Mouse (Mus musculus): ENCODE measurements around the gene Lrch4.

Lrch4 gene

DNA sequence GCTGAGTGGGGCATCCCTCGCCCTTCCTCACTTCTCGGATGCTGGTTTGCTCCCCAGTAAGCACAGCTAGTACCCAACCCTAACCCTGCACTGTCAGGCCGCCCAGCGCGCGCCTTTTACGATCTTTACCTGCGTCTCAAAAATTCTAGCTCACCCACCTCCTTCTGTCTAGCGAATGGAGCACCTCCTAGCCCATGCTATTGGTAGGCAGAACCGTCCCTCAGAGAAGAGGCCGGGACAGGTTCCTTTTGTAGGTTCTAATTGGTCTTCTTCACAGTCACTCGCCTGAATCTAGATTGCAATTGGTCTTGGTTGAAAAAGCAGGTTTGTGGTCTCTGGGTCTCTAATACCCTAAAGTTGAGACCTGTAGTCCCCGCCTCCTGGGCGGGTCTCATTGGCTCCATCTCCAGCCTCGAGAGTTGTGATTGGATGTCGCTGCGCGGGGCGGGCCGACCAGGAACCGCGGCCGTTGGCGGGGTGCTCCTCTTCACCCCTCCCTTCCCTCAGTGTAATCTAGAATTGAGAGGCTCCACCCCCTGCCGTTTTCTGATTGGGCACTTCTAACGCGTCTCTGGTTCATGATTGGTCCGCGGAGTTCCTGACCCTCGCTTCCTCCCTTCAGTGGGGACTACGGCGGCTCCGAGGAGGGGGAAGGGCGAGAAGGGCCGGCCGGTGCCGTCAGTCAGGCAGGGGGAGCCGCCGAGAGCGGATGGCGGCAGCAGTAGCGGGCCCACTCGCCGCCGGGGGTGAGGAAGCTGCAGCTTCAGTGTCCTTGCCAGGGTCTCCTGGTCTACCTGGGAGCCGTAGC lies at the start of gene Lrch4, which contains the start of the genes Fbxo24 and Gm20605:
Gene Lrch4, plus strand, starts transcription at position 624 of the 808 bp plus-strand sequence.
Gene Fbxo24, minus strand, starts transcription at position 505 of the 808 bp plus-strand sequence.
Gene Gm20605, plus strand, starts transcription at position 678 of the 808 bp plus-strand sequence.
- peak; percentile 99 to 100 for DNase-seq

DNA sequence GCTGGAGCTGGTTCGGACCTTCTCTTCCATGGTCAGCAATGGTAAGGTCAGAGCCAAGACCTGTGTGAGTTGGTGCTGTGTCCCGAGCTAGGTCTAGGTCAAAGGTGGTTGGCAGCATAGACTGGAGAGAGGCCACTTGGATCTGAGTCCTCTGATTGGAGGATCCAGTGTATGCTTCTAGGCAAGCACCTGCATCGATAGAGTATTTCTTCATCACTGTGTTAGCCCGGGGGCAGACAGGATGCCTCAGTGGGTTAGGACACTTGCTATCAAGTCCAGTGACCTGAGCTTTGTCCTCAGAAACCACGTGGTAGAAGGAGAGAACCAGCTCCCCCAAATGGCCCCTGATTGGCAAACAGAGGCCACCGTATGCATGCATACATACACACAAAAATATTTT lies 48.7 kb upstream of the Lrch4 start:
- no peak for DNase-seq

DNA sequence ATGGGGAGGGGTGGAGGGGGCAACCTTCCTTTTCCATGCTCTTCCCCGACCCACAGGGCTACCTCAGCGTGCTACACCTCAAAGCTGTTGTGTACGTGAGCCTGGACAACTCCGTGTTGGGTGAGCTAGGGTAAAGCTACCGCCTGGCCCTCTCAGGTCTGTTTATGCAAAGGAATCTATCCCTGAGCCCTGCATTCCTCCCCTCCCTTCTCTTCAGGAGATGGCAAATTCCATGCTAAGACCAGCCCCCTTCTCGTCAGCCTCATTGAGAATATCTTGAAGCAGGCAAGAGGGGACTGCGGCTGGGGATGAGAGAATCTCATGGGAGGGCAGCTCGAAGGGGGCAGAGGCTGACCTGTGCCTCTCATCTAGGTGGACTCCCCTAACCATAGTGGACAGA lies 46.2 kb upstream of the Lrch4 start:
- no peak for DNase-seq

DNA sequence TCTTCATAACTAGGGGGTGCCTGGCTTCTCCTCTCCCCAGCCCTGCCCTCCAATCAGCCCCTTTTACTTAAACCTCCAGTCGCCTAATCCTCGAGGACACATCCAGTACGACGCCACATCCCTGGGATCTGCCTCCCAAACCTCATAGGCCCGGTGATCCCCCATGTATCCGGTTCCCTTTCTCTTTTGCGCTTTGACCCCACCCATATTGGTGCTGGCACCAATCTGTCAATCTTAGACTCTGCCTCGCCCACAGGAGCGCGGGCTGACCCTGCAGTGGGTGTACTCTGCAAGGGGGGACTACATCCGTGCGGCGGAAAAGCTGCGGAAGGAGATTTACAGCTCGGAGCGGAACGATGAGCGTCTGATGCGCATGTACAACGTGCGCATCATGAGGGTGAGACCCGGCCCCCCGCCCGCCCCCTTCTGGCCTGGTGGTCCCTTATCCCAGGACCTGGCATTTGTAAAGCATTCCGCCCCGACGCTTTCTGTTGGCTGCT lies 45.2 kb upstream of the Lrch4 start:
- peak; percentile 73 to 77 for DNase-seq

DNA sequence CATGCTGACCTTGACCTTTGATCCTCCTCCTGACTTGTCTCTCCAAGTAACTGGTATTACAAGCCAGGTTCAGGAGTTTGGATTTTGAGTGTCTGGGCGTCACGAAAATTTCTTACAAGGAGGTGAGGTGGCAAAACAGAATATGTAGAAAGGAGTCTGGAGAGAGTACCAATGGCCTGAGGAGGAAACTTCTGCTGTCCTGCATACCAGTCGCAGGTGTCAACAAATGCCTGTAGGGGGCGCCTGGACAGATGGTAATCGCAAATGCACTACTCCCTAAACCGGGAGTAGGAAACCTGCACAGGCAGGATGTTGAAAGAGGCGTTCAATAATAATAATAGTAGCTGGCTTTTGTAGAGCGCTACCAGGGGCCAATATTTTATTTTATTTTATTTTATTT lies 43.9 kb upstream of the Lrch4 start:
- DNase-seq = peak; percentile 86 to 92

DNA sequence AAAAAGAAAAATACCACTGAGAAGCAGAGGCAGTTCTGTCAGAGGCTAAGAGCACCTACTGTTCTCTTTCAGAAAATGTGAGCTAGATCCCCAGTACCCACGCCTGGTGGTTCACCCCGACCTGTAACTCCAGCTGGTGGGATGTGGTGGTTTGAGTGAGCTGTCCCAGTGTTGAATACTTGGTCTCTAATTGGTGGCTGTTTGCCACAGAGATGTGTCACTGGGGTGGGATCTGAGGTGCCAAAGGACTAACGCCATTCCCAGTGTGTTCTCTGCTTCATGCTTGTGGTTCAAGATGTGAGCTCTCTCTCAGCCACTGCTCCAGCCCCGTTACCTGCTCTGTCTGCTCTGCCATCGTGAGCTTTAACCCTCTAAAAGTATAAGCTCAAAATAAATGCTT lies 38.4 kb upstream of the Lrch4 start:
- no peak for DNase-seq

DNA sequence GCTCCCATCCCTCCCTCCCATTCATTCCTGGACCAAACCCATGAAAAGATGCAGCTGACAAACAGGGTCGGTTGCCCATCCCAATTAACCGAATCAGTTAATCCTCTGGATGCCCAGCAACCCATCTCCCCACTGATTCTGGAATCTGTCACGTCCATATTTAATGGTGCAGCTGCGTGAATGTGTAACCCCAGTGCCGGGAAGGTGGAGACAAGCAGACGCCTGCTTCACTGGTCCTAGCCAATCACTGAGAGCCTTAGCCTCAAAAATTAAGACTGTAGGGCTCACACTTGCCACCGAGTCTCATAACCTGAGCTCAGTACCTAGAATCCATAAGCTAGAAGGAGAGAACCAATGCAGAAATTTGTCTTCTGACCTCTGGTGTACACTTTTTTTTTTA lies 33.0 kb upstream of the Lrch4 start:
- DNase-seq = no peak

DNA sequence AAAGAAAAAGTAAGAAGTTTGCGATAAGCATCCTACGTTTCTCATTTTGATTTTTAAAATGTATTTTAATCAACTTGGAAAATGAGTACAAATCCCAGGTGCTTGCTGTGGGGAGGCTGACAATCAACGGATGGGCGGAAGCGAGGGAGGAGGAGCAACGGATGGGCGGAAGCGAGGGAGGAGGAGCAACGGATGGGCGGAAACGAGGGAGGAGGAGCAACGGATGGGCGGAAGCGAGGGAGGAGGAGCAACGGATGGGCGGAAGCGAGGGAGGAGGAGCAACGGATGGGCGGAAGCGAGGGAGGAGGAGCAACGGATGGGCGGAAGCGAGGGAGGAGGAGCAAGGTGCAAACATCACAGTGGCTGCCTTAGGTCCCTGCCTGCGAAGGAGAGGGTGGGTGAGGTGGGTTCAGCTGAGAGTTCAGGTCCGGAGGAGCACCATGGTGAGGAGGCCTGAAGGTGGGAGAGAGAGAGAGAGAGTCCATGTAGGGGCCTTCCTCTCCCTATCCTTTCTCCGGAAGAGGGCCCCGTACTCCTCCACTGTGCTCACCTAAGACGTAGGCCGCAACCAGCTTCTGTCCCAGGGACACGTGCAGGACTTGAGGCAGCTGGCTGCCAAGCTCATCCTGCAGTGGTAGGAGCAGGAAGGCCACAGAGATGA lies 32.2 kb upstream of the Lrch4 start:
- DNase-seq = no peak

DNA sequence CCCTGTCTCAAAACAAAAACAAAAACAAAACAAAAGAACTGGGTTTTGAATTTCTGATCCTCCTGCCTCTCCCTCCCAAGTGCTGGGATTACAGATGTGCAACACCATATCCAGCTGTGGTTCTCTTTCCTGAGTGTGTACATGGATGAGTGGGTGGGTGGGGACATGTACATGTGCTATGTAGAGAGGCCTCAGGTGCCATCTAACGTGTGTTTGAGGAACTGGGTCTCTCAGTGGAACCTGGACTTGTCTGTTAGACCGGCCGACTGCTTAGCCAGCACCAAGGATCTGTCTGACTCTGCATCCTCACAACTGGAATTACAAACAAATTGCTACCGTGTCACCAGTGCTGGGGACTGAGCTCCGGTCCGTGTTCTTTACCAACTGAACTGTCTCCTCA lies 31.3 kb upstream of the Lrch4 start:
- no peak for DNase-seq

DNA sequence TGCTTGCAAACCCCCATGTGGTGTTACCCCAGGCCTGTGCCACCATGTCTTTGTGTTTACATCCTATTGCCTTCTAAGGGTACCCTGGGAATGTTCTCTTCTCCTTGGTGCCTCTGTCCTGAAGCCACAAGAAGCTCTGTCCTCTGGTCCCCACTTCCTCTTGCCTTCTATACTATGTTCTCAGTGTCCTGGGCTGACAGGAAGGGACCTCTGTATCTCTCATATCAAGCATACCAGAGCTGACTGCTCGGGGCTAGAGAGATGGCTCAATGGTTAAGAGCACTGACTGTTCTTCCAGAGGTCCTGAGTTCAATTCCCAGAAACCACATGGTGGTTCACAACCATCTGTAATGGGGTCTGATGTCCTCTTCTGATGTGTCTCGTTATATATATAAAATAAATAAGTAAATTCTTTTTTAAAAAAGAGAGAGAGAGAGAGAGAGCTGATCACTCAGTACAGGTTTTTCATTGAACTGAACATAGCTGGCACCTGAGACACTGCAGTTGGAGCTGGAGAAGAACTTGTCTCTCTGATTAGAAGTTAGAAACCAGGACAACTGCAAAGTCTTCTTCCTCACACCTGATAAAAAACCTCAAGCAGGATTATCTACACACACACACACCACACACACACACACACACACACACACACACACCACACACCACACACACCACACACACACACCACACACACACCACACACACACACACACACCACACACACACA lies 30.7 kb upstream of the Lrch4 start:
- no peak for DNase-seq

DNA sequence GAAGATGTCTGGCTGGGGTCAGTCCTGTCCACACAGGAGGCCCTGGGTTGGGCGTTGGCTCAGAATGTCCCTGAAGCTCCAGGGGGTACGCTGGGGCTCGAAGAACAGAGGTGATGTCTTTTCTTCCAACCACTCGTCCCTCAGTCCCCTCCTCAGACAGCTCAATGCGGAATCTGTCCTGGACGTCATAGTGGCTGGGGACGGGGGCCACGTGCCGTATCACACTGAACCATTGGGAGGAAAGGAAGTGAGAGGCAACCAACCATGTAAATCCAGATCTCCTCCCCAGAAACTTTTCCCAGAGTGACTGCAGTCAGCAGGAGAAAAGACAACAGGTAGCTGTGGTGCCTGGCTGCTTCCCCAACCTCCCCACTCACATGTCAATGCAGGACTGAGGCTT lies 29.3 kb upstream of the Lrch4 start:
- peak in 1 of 2 experiments; percentile 25 for DNase-seq

DNA sequence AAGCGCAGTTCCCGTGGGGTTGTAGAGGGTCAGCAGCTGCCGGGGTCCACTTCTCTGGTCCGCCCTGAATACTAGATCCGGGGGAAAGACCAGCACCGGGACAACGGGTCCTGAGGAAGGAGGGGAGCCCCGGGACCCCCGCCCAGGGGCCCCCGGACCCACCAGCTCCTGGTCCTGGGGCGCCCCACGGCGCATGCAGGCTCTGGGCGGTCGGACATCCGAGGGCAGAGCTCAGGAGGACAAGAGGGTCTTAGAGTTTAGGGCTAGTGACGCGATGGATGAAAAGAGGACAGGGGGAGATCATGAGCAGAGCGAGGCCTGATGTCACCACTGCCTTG lies 28.7 kb upstream of the Lrch4 start:
- no peak for DNase-seq

DNA sequence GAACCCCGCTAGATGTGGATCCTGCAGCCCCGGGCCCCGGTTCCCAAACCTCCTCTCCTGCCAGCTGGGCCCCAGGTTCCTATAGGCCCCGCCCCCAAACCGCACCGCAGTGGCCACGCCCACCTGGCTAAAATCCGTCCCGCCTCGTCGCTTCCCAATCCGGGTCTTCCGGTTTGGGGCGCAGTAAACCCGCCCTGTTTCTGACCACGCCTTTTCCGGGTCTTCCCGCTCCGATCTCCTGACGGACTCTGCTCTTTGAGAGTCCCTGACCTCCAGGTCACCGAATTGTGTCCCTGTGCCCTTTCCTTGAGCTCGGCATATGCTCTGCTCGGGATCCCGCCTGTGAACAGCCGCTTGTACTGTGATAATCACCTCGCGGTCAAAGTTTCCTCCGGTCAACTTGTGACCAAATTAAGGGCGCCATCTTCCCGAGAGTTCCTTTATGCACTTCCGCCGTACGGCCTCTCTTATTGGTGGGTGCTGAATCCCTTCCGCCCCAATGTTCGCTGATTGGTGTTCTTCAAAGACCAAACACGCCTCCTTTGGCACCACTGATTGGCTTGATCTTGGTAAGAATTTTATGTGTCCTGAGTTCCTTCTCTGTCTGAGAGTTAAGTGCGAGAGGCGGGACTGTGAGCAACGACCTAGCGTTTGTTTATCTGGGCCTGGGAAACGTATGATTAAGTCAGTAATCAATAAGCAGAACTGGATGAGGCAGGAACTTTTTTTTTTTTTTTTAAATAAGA lies 28.1 kb upstream of the Lrch4 start, which contains the start of gene Mospd3:
Gene Mospd3, minus strand, starts transcription at position 440 of the 746 bp plus-strand sequence.
- peak; percentile 96 to 97 for DNase-seq

DNA sequence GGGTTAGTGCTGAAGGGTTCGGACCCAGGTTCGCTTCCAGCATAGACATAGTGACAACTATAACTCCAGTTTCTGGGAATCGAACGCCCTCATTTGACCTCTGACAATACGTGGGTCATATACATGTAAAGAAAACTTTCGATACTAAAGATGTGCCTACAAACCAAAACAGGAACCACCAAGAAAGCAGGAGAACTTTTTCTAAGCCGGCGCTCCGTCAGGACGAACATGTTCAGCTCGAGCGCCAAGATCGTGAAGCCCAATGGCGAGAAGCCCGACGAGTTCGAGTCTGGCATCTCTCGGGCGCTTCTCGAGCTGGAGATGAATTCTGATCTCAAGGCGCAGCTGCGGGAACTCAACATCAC lies 27.6 kb upstream of the Lrch4 start:
- DNase-seq = peak in 1 of 2 experiments; percentile 38

DNA sequence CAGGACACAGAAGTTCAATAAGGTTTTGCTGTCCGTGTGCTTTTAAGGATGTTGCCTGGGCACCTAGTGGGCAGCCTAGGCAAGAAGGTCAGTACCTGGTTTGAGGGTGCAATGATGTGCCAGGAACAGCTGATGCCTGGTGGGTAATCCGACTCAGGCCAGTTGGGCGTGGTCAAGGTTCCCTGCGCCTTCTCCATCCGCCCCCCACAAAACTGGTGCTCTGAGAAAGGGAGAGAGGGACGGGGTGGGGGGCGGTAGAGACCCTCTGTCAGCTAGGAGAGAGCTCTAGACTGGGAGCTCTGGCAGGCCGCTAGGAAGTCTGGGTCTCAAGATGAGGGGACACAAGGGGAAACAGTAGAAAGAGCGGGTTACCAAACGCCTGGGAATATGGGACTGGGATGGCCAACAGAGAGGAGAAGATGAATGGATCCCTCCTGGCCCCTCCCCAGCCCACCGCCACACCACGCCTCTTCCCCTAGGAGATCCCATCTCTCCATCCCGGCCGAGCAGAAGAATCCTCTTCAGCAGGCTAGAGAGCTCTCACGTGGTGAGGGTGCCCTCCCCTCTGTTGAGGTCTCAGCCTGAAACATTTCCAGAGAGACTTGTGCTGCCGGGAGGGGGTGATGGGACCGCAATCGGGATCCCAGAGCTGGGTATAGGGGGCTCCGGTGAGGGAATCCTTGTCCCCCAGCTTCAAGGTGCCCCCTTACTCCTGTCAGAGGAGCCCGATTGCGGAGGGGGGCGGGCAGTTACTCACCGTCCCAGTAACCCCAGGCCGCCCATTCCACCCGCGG lies 20.9 kb upstream of the Lrch4 start:
- no peak for DNase-seq

DNA sequence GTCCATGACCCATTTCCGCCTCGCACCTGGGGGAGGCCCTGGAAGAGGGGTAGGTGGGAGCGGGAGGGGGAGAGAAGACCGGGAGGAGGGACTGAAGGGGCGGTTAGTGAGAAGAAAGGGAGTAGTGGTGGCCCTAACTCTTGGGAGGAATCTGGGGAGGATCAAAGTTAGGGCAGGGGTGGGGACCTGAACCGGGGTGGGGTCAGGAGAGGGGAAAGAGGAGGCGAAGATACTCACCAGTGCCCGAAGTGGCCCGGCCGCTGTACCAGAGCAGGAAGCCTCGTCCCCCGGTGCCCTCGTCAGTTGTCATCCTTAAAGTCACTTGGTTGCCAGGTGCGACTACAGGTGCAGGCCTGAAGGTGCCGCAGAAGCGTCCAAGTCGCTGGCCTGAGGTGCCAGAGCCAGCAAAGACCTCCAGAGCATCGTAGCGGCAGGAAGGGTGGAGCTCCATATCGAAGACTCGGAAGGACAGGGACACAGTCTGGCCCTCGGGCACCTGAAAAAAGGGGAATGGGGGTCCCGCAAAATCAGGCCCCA lies 20.2 kb upstream of the Lrch4 start:
- no peak for DNase-seq

DNA sequence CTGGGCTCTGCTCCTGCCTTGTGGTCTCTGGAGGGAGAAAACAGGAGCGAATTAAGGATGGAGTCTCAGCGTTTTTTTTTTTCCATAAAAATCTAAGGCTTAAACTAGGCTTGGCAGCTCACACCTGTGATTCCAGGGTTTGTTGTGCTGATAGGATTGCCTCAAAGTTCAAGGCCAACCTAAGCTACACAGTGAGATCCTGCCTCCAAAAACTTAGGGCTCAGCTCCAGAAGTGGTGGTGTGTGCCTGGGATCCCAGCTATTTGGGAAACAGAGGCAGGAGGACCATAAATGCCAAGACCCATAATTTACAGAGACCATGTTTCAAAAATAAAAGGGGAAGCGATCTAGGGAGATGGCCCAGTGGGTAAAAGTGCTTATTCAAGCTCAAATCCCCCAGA lies 19.6 kb upstream of the Lrch4 start:
- DNase-seq = no peak

DNA sequence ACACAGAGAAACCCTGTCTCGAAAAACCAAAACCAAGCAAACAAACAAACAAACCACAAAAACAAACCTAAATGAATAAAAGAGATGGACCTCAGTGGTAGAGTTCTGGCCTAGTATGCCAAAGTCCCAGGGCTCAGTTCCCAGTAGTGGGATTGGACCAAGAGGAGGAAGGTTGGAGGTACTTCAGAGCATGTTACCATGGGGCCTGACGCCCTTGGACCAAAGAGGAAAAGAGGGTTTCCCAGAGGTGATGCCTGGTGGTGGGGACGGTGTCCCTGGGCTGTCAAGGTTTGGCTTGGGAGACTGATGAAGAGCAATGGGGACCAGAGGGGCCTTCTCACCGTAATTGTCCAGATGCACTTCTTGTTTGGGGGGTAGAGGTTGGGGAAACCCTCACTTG lies 18.9 kb upstream of the Lrch4 start:
- no peak for DNase-seq

DNA sequence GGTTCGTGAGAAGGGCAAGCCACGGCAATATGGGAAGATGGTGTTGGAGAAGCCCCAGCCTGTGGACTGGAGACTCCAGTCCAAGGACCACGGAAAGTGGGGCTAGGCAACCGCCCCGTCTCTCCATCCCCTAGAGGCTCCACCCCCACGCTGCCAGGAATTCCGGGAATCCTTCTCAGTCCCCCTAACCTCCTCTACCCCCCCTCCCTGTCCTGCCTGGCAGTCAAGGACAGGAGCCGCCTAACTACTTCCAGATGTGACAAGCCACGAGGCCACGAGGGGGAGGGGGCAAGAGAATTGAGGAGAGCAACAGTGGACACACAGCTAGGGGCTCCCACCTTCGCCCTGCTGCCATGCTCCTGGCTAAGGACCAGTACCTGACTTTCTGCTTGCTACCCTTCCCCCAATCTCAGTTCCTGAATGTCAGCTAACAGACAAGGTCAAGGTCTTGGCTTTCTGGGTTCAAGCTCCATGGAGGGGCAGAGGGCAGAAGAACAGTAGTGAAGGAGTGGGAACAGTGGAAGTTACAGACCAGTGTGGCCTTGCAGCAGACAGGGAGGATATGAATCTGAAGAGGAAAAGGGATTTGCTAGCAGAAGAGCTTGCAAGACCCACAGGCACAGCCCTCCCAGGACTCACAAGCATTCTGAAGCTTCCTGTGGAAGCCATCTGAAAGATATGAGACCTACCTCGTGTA lies 18.2 kb upstream of the Lrch4 start:
- no peak for DNase-seq

DNA sequence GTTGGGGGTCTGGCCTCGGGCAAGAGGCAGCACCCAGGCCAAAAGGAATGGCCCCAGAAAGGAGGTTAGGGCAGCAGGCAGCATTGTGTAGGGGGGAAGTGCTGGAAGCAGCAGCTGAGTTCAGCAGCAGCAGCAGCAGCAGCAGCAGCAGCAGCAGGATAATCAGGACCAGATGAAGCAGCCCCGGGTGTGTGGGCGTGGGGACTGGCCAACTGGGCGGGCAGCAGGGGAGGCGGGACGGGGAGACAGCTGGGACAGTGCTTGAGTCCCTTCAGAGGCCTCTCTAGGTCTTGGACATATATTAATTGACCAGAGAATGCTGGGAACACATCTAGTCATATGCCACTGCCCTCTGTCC lies 17.7 kb upstream of the Lrch4 start:
- DNase-seq = no peak

DNA sequence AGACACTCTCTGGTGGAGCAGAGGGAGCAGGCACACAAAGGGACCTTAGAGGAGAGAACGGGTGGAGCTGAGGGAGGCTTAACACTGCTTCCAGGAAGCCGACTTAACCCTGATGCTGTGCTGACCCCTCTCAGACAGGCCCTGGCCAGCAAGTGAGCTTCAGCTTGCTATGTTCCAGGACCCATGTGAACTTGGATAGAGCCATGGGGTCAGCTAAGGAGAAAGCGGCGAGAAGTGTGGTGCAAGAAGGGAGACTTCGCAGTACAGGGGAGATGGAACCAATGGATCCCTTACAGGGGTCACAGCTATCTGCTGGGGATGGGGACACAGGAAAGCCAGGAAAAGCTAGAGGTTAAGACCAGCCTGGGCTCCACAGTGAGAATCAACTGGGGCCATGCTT lies 15.8 kb upstream of the Lrch4 start:
- DNase-seq = no peak

All from cerebellum, postnatal 14 days (tissue).